Mouse (Mus musculus): ENCODE data around the gene Fam122b. TPM values are rescaled to one million over a fixed set of nuclear protein-coding genes. Genes with fewer than 3 reads are reported as not detected.

Gene Fam122b
- polyA plus RNA-seq, 1 experiment from 2014 or later, result 4.1 TPM

DNA sequence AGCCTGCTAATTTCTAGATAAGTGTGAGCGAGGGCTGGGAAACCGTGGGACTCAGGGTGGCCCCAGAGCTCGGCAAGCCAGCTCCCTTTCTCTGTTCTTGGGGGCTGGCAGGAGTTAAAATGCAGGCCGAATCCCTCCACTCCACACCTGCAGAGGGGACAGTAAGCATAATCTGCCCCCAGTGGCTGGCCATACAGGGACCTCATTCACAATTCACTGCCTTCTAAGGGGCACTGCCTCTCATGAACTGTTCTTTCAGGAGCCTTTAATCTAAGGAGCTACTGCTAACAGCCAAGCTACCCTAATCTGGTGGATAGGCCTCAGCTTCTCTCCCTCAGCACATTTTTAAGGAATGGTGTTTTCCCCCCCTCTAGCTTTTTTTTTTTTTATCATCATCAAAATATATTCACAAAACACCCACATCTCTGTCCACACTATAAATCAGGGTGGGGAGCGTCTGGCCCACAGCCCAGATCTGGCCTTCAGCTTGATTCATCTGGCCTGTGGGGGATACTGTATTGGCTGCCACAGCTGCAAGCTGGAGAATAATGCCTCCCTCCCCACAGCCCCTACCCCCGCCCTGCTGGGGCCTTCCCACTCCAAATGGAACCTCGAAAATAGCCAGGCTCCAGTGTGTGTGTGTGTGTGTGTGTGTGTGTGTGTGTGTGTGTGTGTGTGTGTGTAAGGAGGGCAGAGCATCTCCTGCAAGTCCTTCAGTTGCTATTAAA, 57.7 kb downstream of the Fam122b start:
- H3K4me1 ChIP-seq (ENCODE audit: control insufficient read depth, insufficient read depth, low read length), result no peaks in the 10 kb centered on the region
- ATAC-seq (ENCODE audit: low FRiP score, low TSS enrichment) (peak; percentile 60; the same call in 1 of the 2 replicates), DNase-seq (peak; percentile 60)
- H3K9ac ChIP-seq (replicated peaks; ENCODE audit: low read length), result no peak overlapping the region
- no peaks in the 10 kb centered on the region for H3K36me3 ChIP-seq (ENCODE audit: control insufficient read depth, insufficient read depth, low read length)
- H3K4me2 ChIP-seq (ENCODE audit: low read length), result no peak overlapping the region
- no peaks in the 10 kb centered on the region for H3K9me3 ChIP-seq (ENCODE audit: control insufficient read depth, low read length)
- no peaks in the 10 kb centered on the region for H3K27me3 ChIP-seq (ENCODE audit: control insufficient read depth, insufficient read depth, low read length)
- H3K27ac ChIP-seq (replicated peaks; ENCODE audit: low read depth, low read length), result peak overlapping the region; percentile 67
- WGBS, result 40% methylated on average over 7 of the region's 7 CpGs
- H3K4me3 ChIP-seq (replicated peaks; ENCODE audit: low read depth, low read length), result no peak overlapping the region

DNA sequence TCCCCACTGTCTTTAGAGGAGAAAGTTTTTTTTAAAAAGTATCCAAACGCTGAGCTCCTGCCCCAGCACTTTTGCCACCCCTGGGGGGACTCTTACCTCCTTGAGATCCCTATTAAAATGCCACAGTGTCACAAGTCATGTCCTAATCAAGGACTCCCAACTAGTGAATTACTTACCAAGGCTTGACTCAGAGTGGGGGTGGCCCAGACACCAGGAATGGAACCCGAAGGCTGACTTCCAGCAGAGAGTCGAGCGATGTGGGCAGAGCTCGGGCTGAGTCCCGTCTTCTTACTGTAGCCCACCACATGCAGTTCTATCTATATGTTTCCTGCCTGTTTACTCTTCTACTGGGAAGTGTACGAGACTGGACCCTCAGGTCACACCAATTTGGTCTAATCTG, 60.2 kb downstream of the Fam122b start:
- Histone ChIP-seq H3K27ac (replicated peaks; ENCODE audit: low read depth, low read length) (no peak overlapping the region), H3K9me3 (ENCODE audit: control insufficient read depth, low read length) (no peaks in the 10 kb centered on the region), H3K9ac (replicated peaks; ENCODE audit: low read length) (no peak overlapping the region), H3K4me2 (ENCODE audit: low read length) (no peak overlapping the region), H3K36me3 (ENCODE audit: control insufficient read depth, insufficient read depth, low read length) (no peaks in the 10 kb centered on the region), H3K4me3 (replicated peaks; ENCODE audit: low read depth, low read length) (no peak overlapping the region), H3K27me3 (ENCODE audit: control insufficient read depth, insufficient read depth, low read length) (no peaks in the 10 kb centered on the region), H3K4me1 (ENCODE audit: control insufficient read depth, insufficient read depth, low read length) (no peaks in the 10 kb centered on the region)
- DNase-seq (no peak), ATAC-seq (ENCODE audit: low FRiP score, low TSS enrichment) (no peak)
- 62% methylated on average over 7 of the region's 7 CpGs for WGBS

DNA sequence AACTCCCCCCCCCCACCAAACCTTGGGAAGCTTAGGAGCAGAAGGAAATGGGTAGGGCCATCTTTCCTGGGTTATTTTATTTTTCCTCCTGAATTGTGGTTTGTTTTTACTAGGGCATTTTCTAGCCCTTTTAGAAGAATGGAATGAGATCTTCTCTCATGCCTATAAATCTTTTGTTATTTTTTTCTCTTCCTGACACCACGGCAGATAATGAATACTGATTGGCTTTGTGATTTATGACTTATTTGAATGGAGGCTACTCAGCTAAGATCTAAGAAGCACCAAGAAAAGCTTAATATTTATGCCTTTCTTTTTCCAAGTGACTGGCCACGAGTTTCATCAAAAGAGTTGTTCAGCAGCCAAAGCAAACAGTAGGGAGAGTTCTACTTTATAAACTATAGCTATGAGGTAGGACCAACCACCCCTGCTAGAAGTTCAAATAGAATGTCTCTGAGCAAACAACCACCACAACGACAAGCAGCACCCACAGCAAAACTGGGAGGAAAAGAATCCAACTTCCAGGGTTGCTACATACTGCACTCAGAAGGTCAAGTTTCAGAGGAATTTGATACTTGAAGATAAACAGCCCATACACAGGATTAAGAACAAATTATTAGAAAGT, 64.8 kb downstream of the Fam122b start:
- 57% methylated on average over 3 of the region's 3 CpGs for WGBS

DNA sequence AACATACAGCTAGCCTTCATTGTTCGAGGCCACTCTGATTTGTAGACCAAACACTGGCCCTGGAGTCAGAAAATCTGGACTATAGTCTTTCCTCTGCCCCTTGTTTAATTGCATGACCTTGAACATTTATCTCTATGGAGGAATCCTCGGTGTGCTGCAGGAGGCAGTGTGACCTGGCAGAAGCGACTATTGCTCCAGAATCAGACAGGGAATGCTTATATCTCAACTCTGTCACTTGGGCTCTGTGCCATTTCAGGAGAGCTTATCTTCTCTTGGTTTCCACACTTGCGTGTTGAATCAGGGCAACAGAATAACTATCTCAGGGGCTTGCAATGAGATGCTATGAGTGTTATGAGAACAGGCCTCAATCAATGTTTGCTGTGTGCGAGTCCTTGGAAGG, 68.0 kb downstream of the Fam122b start:
- Histone ChIP-seq H3K4me2 (ENCODE audit: low read length) (no peak overlapping the region), H3K4me1 (ENCODE audit: control insufficient read depth, insufficient read depth, low read length) (no peaks in the 10 kb centered on the region), H3K9me3 (ENCODE audit: control insufficient read depth, low read length) (no peaks in the 10 kb centered on the region), H3K27ac (replicated peaks; ENCODE audit: low read depth, low read length) (no peak overlapping the region), H3K27me3 (ENCODE audit: control insufficient read depth, insufficient read depth, low read length) (no peaks in the 10 kb centered on the region), H3K9ac (replicated peaks; ENCODE audit: low read length) (no peak overlapping the region), H3K36me3 (ENCODE audit: control insufficient read depth, insufficient read depth, low read length) (no peaks in the 10 kb centered on the region), H3K4me3 (replicated peaks; ENCODE audit: low read depth, low read length) (no peak overlapping the region)
- WGBS, result 80% methylated on average over 5 of the region's 5 CpGs
- ATAC-seq (ENCODE audit: low FRiP score, low TSS enrichment) (no peak), DNase-seq (no peak)

More for the DNA sequence above, 64.8 kb downstream of the Fam122b start:
- Histone ChIP-seq H3K27ac (replicated peaks; ENCODE audit: low read depth, low read length) (no peak overlapping the region), H3K9me3 (ENCODE audit: control insufficient read depth, low read length) (no peaks in the 10 kb centered on the region), H3K36me3 (ENCODE audit: control insufficient read depth, insufficient read depth, low read length) (no peaks in the 10 kb centered on the region), H3K27me3 (ENCODE audit: control insufficient read depth, insufficient read depth, low read length) (no peaks in the 10 kb centered on the region), H3K4me1 (ENCODE audit: control insufficient read depth, insufficient read depth, low read length) (no peaks in the 10 kb centered on the region), H3K9ac (replicated peaks; ENCODE audit: low read length) (no peak overlapping the region), H3K4me3 (replicated peaks; ENCODE audit: low read depth, low read length) (no peak overlapping the region), H3K4me2 (ENCODE audit: low read length) (no peak overlapping the region)
- ATAC-seq (ENCODE audit: low FRiP score, low TSS enrichment) (no peak), DNase-seq (no peak)

DNA sequence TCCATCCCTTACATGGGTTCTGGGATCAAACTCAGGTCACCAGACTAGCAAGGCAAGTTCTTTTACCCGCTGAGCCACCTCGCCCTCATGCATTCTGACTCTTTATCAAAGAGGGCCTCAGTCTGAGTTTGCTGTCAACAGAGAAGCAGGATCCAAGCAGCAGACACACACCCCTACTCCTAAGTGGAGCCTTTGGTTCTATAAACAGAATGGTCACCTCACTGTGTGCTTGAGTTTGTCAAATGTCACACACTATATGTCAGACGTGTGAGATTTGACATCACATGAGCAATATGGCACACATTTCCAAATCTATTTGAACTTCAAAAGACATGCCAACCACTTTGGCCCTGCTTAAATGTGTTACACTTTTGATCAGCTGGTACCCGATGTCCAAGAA, 71.9 kb downstream of the Fam122b start:
- 95% methylated on average over 4 of the region's 4 CpGs for WGBS
- H3K27me3 ChIP-seq (ENCODE audit: control insufficient read depth, insufficient read depth, low read length), result no peaks in the 10 kb centered on the region
- H3K4me1 ChIP-seq (ENCODE audit: control insufficient read depth, insufficient read depth, low read length), result no peaks in the 10 kb centered on the region
- no peak overlapping the region for H3K4me2 ChIP-seq (ENCODE audit: low read length)
- H3K9me3 ChIP-seq (ENCODE audit: control insufficient read depth, low read length), result no peaks in the 10 kb centered on the region
- DNase-seq, result no peak
- no peak overlapping the region for H3K9ac ChIP-seq (replicated peaks; ENCODE audit: low read length)
- no peak for ATAC-seq (ENCODE audit: low FRiP score, low TSS enrichment)
- H3K4me3 ChIP-seq (replicated peaks; ENCODE audit: low read depth, low read length), result no peak overlapping the region
- no peak overlapping the region for H3K27ac ChIP-seq (replicated peaks; ENCODE audit: low read depth, low read length)
- H3K36me3 ChIP-seq (ENCODE audit: control insufficient read depth, insufficient read depth, low read length), result no peaks in the 10 kb centered on the region

DNA sequence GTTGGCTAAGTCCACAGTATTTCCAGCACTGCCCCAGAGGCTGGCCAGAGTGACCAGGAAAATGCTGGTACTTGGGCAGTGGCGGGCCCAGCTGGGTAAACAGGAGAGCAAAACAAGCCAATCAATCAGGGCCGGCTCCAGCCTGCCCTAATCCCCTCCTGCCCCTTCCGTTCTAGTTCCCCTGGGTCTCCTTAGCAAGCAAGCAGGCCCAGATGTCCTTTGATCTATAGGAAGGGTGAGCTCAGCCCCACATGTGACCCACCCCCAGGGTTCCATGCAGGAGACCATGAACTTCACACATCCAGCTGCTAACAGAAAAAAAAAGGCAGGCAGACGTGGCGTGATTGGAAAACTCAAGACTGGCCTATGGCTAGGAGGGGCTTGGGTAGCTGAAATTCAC, 73.2 kb downstream of the Fam122b start:
- H3K27ac ChIP-seq (replicated peaks; ENCODE audit: low read depth, low read length), result no peak overlapping the region
- DNase-seq (no peak), ATAC-seq (ENCODE audit: low FRiP score, low TSS enrichment) (no peak)
- WGBS, result 45% methylated on average over 5 of the region's 5 CpGs
- H3K9me3 ChIP-seq (ENCODE audit: control insufficient read depth, low read length), result no peaks in the 10 kb centered on the region
- H3K4me3 ChIP-seq (replicated peaks; ENCODE audit: low read depth, low read length), result no peak overlapping the region
- H3K4me1 ChIP-seq (ENCODE audit: control insufficient read depth, insufficient read depth, low read length), result no peaks in the 10 kb centered on the region
- H3K36me3 ChIP-seq (ENCODE audit: control insufficient read depth, insufficient read depth, low read length), result no peaks in the 10 kb centered on the region
- no peaks in the 10 kb centered on the region for H3K27me3 ChIP-seq (ENCODE audit: control insufficient read depth, insufficient read depth, low read length)
- H3K9ac ChIP-seq (replicated peaks; ENCODE audit: low read length), result no peak overlapping the region
- H3K4me2 ChIP-seq (ENCODE audit: low read length), result no peak overlapping the region

Other genes with a start within 250 kb of the Fam122b start
- 0.34 and 0.57 TPM in 2 replicates for gene Plac1, start 29.7 kb downstream of the Fam122b start, polyA plus RNA-seq (2014; fragmentation: Nextera tagmentation; extraction: Ambion mirVana)
- not detected in 2 replicates for gene Fam122c, start 3.6 kb upstream of the Fam122b start, polyA plus RNA-seq (2014; fragmentation: Nextera tagmentation; extraction: Ambion mirVana)
- 53.7 and 62.0 TPM in 2 replicates for gene Mospd1, start 100.7 kb upstream of the Fam122b start, polyA plus RNA-seq (2014; fragmentation: Nextera tagmentation; extraction: Ambion mirVana)
- not detected in 2 replicates for gene Etd, start 165.1 kb upstream of the Fam122b start, polyA plus RNA-seq (2014; fragmentation: Nextera tagmentation; extraction: Ambion mirVana)